Mouse (Mus musculus) forebrain, embryonic 13.5 days (tissue): Measurements from ENCODE around the gene Cyp11a1. TPM values are rescaled to one million over a fixed set of nuclear protein-coding genes. Genes with fewer than 3 reads are reported as not detected.
A peak's percentile ranks its signal among the peaks of the same experiment; 100 is the strongest.

Source experiments
- ATAC-seq: fragments of 200-750 bp; cut with Nextera tagmentation; 2 replicates; pipeline ENCODE4 v1.8.0; 2017
- H3K27ac ChIP-seq: fragments of 300-500 bp; sonication (generic); 2 replicates; pipeline ENCODE4 v1.5.1; 2015; ENCODE audit warnings: inconsistent platforms, mild to moderate bottlenecking, moderate library complexity
- H3K27me3 ChIP-seq: fragments of 300-500 bp; sonication (generic); 2 replicates; pipeline ENCODE4 v1.6.1; 2015; ENCODE audit warnings: mild to moderate bottlenecking, inconsistent platforms
- H3K36me3 ChIP-seq: fragments of 300-500 bp; sonication (generic); 2 replicates; pipeline ENCODE4 v1.6.1; 2015; ENCODE audit warnings: mild to moderate bottlenecking, inconsistent platforms; ENCODE audit not compliant: poor library complexity, severe bottlenecking
- H3K4me1 ChIP-seq: fragments of 300-500 bp; sonication (generic); 2 replicates; pipeline ENCODE4 v1.6.1; 2015; ENCODE audit warnings: inconsistent platforms
- H3K4me2 ChIP-seq: fragments of 300-500 bp; sonication (generic); 2 replicates; pipeline ENCODE4 v1.6.1; 2015; ENCODE audit warnings: inconsistent platforms, mild to moderate bottlenecking, moderate library complexity
- H3K4me3 ChIP-seq: fragments of 300-500 bp; sonication (generic); 2 replicates; pipeline ENCODE4 v1.5.1; 2015; ENCODE audit warnings: mild to moderate bottlenecking, inconsistent platforms
- H3K9ac ChIP-seq: fragments of 300-500 bp; sonication (generic); 2 replicates; pipeline ENCODE4 v1.6.1; 2015; ENCODE audit warnings: mild to moderate bottlenecking, inconsistent platforms
- H3K9me3 ChIP-seq: fragments of 300-500 bp; sonication (generic); replicated peaks from 2 replicates; pipeline ENCODE4 v1.6.1; 2016; ENCODE audit warnings: inconsistent platforms
- WGBS: fragments of 180-500 bp; shearing (Covaris S2); methylation state at CpG from one replicate; pipeline ENCODE4 v1.1.7; 2015; 5-methylcytosine and 5-hydroxymethylcytosine counted together
- polyA plus RNA-seq: library from polyadenylated mRNA; unstranded; fragments of >200 nt; fragmentation: Nextera tagmentation; extraction: Ambion mirVana; gene quantifications from 2 replicates; pipeline ENCODE4 v1.2.1, GENCODE M21; 2015

The Cyp11a1 gene
- polyA plus RNA-seq, 1 experiment from 2014 or later, result 0.23 TPM

DNA sequence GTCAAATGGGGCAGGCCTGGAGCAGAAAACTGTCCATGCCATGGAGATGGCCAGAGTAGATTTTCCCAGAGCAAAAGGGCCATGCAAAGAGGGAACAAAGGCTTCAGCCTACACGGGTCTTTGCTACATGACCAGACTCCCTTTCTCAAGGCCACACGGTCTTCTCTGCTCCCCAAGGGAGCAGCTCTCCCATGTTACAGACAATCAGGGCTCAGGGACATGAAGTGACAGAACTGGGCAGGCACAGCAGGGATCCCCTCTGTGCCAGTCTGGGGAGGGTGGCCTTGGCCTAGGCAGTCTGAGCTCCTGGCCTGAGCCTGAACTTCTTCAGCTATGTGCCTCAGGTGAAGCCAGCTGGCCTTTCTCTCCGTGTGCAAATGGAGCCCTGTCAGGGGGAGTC is 47.3 kb downstream of the Cyp11a1 start:
- Histone ChIP-seq H3K9ac (peak overlapping the region; percentile 45; the same call in 1 of the 2 replicates), H3K4me1 (peaks cover 76% of the 10 kb centered on the region), H3K36me3 (no peaks in the 10 kb centered on the region), H3K9me3 (no peaks in the 10 kb centered on the region), H3K4me3 (no peak overlapping the region), H3K4me2 (no peak overlapping the region; the same call in 1 of the 2 replicates), H3K27me3 (no peaks in the 10 kb centered on the region), H3K27ac (peak overlapping the region; percentile 76)
- WGBS, result 53% methylated on average over 3 of the region's 3 CpGs
- ATAC-seq, result no peak

DNA sequence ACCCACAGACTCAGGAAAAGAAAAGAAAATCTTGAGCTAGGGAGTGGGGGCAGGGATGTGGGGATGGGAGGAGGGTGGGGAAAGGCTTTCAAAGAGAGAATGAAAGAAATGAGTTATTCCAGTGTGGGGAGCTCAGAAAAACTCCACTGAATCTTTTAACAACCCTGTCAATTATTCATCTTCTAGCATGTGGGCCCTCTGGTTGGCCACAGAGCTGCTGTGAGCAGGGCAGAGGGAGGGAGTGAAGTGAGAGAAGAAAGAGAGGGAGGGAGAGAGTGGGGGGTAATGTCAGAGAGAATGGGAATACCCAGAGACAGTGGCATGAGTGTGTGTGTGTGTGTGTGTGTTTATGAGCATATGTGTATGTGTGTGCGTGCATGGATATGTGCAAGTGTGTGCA is 47.8 kb downstream of the Cyp11a1 start:
- H3K27me3 ChIP-seq, result no peaks in the 10 kb centered on the region
- peak overlapping the region; percentile 45; the same call in 1 of the 2 replicates for H3K9ac ChIP-seq
- peak overlapping the region; percentile 76 for H3K27ac ChIP-seq
- WGBS, result 83% methylated on average over 1 of the region's 1 CpGs
- H3K4me2 ChIP-seq, result no peak overlapping the region
- H3K36me3 ChIP-seq, result no peaks in the 10 kb centered on the region
- H3K4me3 ChIP-seq, result no peak overlapping the region
- ATAC-seq, result no peak
- H3K9me3 ChIP-seq, result no peaks in the 10 kb centered on the region
- peaks cover 71% of the 10 kb centered on the region for H3K4me1 ChIP-seq

DNA sequence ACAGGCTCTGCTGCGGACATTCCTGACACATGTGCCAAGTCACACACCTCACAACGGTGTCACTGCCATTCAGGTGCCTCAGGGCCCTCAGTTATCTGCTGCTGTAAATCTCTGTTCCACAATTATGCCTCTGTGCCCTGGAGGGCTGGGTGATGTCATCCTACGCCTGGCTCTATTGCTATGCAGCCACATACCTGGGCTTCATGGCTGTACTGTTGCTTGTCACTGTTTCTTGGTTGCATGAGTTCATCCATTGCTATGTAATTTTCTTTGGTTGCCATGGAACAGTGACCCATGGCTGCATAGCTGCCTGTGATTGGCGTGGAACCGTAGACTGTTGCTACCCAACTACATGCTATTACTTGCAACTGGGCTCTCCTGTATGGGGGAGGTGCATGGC is 49.5 kb downstream of the Cyp11a1 start:
- no peak; the same call in 1 of the 2 replicates for ATAC-seq
- H3K27me3 ChIP-seq, result no peaks in the 10 kb centered on the region
- H3K4me2 ChIP-seq, result no peak overlapping the region
- H3K4me1 ChIP-seq, result peaks cover 71% of the 10 kb centered on the region
- peak overlapping the region; percentile 22; the same call in 1 of the 2 replicates for H3K9ac ChIP-seq
- H3K27ac ChIP-seq, result peak overlapping the region; percentile 76
- WGBS, result 69% methylated on average over 5 of the region's 5 CpGs
- no peak overlapping the region for H3K4me3 ChIP-seq
- H3K9me3 ChIP-seq, result no peaks in the 10 kb centered on the region
- no peaks in the 10 kb centered on the region for H3K36me3 ChIP-seq

DNA sequence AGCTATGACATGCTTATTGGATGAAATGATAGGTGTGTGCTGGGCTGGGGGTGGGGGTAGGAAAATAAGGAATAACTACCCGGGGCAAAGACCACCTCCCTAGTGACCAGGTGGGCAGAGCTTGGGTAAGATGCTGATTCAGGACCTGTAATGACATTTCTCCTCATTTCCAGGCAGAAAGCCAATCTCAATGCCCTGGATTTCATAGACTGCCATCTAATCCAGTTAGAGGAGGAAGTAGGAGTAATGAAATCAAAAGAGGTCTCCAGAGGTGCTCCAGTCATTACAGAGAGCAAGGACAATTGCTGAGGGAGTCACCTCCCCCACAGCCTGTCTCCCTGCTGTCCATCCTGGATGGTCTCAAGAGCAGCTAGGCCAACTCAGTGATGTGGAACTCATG is 53.7 kb downstream of the Cyp11a1 start:
- 46% methylated on average over 1 of the region's 1 CpGs for WGBS
- no peak overlapping the region for H3K4me2 ChIP-seq
- no peaks in the 10 kb centered on the region for H3K36me3 ChIP-seq
- no peak overlapping the region for H3K4me3 ChIP-seq
- H3K4me1 ChIP-seq, result peaks cover 72% of the 10 kb centered on the region
- no peaks in the 10 kb centered on the region for H3K9me3 ChIP-seq
- no peak overlapping the region for H3K9ac ChIP-seq
- no peak for ATAC-seq
- peak overlapping the region; percentile 79 for H3K27ac ChIP-seq
- H3K27me3 ChIP-seq, result no peaks in the 10 kb centered on the region

DNA sequence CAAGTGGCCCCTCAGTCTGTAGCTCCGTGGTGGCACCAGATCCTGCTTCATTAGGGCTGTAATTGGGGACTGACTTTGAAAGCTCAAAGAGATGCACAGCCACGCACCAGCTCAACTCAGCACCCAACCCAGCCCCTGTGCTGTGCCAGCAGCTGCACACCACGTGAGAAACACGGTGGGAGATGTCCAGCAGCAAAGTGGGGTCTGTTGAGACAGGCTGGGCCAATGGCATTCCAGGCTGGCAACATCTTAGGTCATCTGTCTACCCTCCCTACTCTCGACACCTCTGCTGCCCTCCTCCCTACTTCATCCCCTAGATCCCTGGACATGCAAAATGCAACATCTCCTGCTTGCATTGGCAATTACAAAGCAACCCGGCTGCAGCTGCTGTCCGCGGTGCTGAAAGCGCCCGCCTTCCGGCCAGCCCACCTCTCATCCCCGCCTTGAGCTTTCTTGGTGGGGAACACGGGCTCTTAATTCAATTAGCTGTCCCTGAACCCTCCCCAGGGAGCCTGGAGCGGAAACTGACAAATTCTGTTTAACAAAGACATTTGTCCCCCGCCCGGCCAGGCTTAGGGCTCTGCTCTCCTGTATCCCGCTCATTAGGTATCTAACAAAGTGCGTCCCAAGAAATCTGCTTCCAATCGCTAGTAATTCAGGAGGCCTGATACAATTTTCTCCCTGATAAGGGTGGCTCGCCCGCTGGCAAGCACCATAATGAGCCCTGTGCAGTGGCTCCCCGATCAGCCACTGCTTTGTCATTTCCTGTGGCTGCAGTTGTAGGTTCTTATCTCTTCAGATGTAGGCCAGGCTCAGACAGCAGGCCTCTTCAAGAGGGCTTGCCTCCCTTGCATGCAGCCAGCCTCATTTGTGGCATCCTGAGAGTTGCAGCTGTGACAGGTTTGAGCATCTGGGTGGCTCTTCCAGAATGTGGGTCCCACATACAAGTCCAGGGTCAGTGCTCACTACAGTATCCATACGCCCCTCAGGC is 54.8 kb downstream of the Cyp11a1 start:
- H3K36me3 ChIP-seq, result no peaks in the 10 kb centered on the region
- H3K9ac ChIP-seq, result peak overlapping the region; percentile 1; the same call in 1 of the 2 replicates
- peak; percentile 52 for ATAC-seq
- H3K9me3 ChIP-seq, result no peaks in the 10 kb centered on the region
- peaks cover 72% of the 10 kb centered on the region for H3K4me1 ChIP-seq
- WGBS, result 6% methylated on average over 23 of the region's 23 CpGs
- no peaks in the 10 kb centered on the region for H3K27me3 ChIP-seq
- H3K4me2 ChIP-seq, result 0 out of 2 replicates have a peak overlapping the region, but pooled peaks have one; percentile 2
- H3K27ac ChIP-seq, result peak overlapping the region; percentile 79
- no peak overlapping the region for H3K4me3 ChIP-seq

DNA sequence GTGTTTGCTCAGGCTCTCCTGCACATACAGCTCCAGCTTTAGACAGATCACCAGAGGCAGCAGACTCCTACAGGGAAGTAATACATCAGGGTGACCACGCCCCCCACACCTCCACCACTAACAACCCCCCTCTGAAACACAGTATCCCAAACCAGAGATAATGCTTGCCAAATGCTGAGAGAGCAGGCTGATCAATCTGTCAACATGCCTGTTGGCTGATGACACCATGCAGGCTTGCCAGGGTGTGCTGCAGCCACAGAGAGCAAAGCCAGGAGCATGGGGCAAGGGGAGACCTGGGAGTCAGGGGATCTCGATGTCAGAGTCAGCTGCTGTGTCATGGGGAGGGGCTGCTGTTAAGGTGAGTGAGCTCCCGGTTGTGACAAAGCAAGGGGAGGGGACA is 57.3 kb downstream of the Cyp11a1 start, which contains the start of gene Stra6:
TSS of gene Stra6 (plus strand) at position 258 of the 400 bp plus-strand sequence.
- no peak for ATAC-seq

DNA sequence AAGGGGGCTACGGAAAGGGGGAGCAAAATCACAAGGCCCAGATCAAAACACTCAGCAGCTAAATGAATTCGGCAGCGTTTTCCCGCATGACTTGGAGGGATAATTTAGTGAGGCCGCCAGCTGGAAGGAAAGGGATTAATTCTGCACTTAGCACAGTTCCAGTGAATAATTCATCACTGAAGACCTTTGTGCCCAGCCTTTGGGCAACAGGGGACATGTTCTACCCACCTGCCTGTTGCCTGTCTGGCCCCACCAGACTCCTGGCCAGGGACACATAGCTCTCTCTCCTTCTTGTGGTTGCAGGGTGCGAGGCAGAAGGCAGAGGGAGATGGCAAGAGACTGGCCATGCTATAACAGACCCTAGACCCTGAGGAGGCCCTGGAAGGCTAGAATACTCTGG is 59.3 kb downstream of the Cyp11a1 start:
- ATAC-seq, result peak; percentile 55
- H3K9ac ChIP-seq, result 0 out of 2 replicates have a peak overlapping the region, but pooled peaks have one; percentile 22
- H3K27ac ChIP-seq, result peak overlapping the region; percentile 95
- no peak overlapping the region for H3K4me3 ChIP-seq
- peaks cover 74% of the 10 kb centered on the region for H3K4me1 ChIP-seq
- H3K4me2 ChIP-seq, result no peak overlapping the region
- H3K27me3 ChIP-seq, result no peaks in the 10 kb centered on the region
- no peaks in the 10 kb centered on the region for H3K9me3 ChIP-seq
- WGBS, result 6% methylated on average over 6 of the region's 6 CpGs
- H3K36me3 ChIP-seq, result no peaks in the 10 kb centered on the region

More for the DNA sequence above, 57.3 kb downstream of the Cyp11a1 start, which contains the start of gene Stra6:
- Histone ChIP-seq H3K27ac (peak within 1 kb of the TSS; percentile 95), H3K4me3 (no peak within 1 kb of the TSS), H3K4me1 (peaks cover 87% of the 10 kb centered on the region), H3K9ac (no peak within 1 kb of the TSS), H3K27me3 (no peaks in the 10 kb centered on the region), H3K9me3 (no peaks in the 10 kb centered on the region), H3K36me3 (no peaks in the 10 kb centered on the region), H3K4me2 (no peak within 1 kb of the TSS)
- 31% methylated on average over 3 of the region's 3 CpGs for WGBS

DNA sequence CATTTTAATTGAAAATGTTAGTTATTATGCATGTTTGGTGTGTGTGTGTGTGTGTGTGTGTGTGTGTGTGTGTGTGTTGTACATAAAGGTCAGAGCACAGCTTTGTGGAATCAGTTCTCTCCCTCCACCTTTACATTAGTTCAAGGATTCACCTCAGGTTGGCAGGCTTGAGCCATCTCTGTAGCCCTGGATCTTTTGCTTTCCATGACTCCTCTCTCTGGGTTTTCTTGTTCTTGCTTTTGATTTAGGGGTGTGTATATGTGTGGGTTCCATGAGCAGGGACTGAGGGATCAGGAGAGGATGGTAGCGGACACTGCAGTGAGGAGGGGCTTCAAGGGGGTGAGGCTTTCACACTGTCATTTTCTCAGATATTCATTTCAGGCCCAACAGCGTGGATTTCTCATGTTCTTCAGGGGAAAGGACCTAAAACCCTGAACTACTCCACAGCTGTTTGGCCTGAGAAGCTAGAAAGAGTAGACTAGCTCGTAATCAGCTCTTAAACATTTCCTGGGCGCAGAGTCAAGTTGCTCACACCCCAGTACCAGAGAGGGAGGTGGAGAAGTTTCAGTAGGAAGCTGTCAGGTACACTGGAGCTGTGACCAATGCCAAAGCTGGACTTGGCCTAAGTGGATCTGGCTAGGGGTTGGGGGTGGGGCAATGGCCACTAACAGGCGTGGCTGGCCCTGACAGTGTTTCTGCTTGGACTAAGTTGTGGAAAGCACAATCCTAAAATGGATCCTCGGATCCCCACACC is 59.9 kb downstream of the Cyp11a1 start:
- Histone ChIP-seq H3K27ac (peak overlapping the region; percentile 95), H3K4me3 (no peak overlapping the region), H3K9ac (no peak overlapping the region), H3K4me1 (peaks cover 72% of the 10 kb centered on the region), H3K27me3 (no peaks in the 10 kb centered on the region), H3K36me3 (no peaks in the 10 kb centered on the region), H3K9me3 (no peaks in the 10 kb centered on the region), H3K4me2 (no peak overlapping the region)
- peak; percentile 41 for ATAC-seq
- 78% methylated on average over 6 of the region's 6 CpGs for WGBS

DNA sequence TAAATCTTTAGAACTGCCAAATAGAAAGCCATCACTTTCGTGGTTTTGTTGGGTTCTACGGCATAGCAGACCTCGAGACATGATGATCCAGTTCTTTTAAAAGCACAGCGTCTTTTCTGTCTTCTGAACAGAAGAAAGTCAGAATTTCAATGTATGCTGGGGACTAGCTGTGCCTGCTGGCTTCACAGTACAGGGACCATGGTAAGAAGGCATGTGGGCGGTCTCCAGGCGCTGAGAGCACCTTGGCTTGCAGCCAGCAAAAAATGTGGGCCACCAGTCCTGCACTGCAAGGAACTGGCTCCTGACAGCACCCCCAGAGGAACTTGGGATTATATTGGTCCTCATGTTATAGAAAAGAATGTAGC is 60.5 kb downstream of the Cyp11a1 start:
- H3K4me2 ChIP-seq, result no peak overlapping the region
- 70% methylated on average over 6 of the region's 6 CpGs for WGBS
- no peak for ATAC-seq
- peaks cover 72% of the 10 kb centered on the region for H3K4me1 ChIP-seq
- H3K27ac ChIP-seq, result peak overlapping the region; percentile 95
- H3K9me3 ChIP-seq, result no peaks in the 10 kb centered on the region
- no peak overlapping the region for H3K9ac ChIP-seq
- no peaks in the 10 kb centered on the region for H3K36me3 ChIP-seq
- no peak overlapping the region for H3K4me3 ChIP-seq
- H3K27me3 ChIP-seq, result no peaks in the 10 kb centered on the region

DNA sequence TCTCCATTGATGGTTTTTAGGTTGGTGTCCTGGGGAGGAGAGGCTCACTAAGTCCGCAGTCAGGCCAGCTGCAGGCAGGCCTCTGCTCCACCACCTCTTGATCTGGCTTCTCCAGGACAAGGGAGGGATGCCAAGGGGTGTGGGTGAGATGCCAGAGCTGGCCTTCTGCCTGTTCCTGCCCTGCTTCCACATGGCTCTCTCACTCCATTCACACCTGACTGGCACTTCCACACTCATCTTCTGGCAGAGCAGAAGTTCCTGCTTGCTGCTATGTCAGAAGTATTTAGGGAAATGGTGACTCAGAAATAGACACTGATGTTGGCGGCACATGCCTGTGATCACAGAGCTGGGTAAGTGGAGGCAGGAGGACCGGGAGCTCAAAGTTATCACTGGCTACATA is 61.3 kb downstream of the Cyp11a1 start:
- Histone ChIP-seq H3K9me3 (no peaks in the 10 kb centered on the region), H3K9ac (no peak overlapping the region), H3K4me1 (peaks cover 72% of the 10 kb centered on the region), H3K27me3 (no peaks in the 10 kb centered on the region), H3K4me3 (no peak overlapping the region), H3K36me3 (no peaks in the 10 kb centered on the region), H3K27ac (peak overlapping the region; percentile 95; the same call in 1 of the 2 replicates), H3K4me2 (no peak overlapping the region)
- 89% methylated on average over 3 of the region's 3 CpGs for WGBS
- ATAC-seq, result no peak

DNA sequence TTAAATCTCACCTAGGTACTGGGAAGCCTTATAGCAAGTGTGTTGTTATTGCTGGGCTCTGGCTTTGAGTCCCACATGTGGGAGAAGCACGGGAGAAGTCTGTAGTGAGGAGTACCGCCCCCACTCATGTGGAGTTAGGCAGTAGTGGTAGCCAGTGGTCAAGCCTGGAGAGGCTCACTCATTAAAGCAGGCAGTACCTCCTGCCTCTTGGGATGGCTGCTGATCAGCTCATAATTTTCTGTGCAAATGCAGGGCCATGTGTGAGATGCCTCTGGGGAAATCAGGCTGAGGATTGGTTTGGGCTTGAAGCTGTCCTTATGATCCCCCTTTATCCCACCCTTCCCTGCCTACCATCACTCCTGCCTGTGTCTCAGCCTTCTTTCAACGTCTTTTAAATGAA is 68.3 kb downstream of the Cyp11a1 start:
- no peak overlapping the region for H3K9ac ChIP-seq
- H3K27ac ChIP-seq, result no peak overlapping the region
- no peak for ATAC-seq
- 61% methylated on average over 3 of the region's 3 CpGs for WGBS
- H3K27me3 ChIP-seq, result no peaks in the 10 kb centered on the region
- H3K9me3 ChIP-seq, result no peaks in the 10 kb centered on the region
- no peaks in the 10 kb centered on the region for H3K36me3 ChIP-seq
- no peak overlapping the region for H3K4me2 ChIP-seq
- peaks cover 32% of the 10 kb centered on the region for H3K4me1 ChIP-seq
- no peak overlapping the region for H3K4me3 ChIP-seq
